Mouse (Mus musculus): ENCODE results near the gene Fat3.
A peak's percentile ranks its signal among the peaks of the same experiment; 100 is the strongest.

Fat3 gene

DNA sequence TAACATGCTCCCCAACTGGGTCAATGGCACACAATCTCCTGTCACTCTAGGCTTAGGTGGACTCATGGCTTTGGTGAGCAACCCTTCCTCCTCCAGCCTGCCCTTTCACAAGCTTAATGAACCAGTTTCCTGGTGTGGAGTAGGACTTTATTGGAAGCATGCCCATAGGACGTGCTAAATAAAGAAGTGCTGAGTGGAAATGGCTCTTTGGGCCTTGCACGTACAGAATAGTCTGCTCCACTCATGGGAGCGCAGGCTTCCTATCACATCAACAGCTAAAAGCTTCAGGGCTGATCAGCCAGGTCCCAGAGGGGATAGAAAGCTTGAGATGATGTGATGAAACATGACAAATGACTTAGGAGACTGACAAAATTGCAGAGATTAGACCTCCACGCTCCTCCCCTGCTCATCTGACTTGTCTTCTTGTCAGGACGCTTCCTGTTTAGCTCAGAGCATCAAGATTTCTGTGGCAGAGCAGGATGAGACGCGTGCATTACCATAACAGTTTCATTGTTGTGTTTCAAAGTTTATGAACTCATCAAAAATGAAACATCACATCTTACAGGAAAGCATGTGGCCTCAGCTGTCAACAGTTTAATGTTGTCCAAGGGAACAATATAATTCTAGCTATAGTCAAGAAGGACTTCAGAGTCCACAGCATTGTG lies 386.1 kb downstream of the Fat3 start:
- DNase-seq: peak; percentile 2

DNA sequence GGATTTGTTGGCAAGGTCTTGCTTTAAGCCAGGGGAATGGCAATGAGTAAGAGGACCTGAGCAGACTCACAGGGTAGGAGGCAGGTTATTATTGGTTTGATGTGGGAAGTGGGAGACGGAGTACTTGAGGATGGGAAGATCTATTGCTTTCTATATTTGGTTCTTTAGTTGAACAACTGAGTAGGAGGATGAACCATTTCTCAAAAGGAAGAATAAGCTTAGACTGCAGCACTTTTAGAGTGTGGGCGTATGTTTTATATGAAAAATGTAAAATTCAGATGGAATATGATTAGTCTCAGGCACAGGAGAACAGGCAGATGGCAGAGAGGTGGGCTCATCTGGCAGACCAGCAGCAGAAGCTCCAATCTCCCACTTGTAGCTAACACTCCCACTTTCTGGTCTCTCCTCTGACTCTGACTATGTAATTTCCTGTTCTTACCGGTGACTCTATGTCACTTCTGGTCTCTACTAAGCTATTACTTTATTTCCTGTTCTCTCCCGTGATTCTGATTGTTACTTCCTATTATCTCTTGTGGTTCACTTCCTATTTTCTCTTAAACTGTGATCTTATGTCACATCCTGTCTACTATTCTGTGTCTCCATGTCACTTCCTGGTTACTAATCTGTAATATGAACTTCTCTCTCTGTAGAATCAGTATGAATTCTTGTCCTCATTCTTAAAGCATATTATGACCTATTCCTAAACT lies 387.0 kb downstream of the Fat3 start:
- no peak for DNase-seq

DNA sequence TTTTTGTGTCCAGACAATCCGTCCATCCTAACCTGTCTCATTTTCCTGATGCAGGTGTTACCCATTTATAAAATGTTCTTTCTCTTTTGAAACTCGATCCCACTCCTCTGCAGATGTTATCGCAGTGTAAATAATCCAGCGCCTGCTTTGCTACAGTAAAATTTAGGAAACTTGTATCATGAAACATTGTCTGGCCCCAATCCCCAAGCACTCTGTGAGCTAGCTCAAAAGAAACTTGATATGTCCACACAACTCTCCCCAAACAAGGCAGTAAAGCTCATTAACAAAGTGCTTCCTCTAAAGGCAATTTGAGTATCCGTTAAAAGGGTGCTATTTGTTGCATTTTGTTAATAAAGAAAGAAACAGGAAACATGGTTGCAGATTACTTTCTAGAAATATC lies 393.2 kb downstream of the Fat3 start:
- DNase-seq: no peak

DNA sequence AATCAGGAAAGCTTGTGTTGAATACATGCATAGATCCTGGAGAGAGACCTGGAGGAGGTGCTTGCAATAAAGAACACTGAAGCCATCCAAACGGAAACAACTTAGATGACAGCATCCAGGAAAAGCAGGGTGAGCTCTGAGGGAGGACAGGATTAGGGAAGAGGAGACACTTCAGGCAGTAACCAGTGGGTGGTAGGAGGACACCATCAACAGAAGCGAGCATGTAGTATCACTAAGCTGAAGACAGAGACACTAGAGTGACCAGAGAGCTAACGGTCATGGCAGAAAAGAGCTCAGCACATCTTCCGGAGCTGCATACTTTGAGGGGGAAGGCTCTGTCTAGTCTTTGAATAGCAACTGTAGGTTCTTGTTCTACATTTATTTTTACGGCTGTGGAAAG lies 393.7 kb downstream of the Fat3 start:
- DNase-seq: no peak

DNA sequence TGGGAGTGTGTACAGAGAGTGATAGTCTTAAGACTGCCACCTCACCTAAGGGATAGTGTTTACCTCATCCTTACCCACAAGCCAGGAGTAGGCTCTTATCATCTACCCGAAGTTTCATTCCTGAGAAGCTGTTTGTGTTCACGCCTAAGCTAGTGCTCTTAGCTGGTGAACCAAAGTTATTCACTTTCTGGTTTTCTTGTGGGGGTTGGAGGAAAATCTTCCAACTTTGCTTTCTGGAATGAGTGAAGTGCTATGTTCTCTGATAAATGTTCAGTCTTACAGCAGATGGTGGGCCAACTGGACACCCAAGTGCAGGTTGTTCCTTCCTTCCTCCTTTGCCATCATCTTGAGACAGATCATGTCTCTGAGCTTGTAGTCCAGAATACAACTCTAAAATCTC lies 402.5 kb downstream of the Fat3 start:
- no peak for DNase-seq

DNA sequence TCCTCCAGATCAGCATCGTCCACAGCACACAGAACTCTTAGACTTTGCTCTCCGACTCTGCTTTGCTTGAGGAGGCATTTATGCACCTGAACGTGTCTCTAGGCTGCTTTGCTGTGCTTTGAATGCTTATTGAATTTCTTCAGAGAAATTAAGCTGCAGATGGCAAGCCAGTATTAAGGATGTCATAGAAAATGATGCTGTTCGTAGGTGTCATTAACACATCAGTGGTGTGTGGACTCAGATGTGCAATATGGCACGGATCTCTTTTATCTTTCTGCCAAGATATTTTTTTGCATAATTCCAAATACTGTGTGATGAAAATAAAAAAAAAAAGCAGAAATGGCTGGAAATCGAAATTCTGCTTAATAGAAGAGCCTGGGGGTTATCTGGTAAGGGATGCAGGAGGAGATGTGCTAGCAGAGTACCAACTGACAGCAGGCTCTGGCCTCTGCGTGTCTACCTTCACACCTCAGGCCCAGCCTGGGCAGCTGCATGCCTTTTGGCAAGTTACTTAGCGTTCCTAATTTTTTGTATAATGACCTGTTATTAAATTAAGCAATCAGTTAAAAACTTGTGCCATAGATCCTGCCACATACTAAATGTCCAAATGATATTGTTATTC lies 407.9 kb downstream of the Fat3 start:
- DNase-seq: no peak

GRCm38 (mm10) chr9:16092051-16092967 lies 408.8 kb downstream of the Fat3 start:
- no peak for DNase-seq

- DNase-seq: no peak
Measured at GRCm38 (mm10) chr9:16079292-16079691, 421.8 kb downstream of the Fat3 start.

DNA sequence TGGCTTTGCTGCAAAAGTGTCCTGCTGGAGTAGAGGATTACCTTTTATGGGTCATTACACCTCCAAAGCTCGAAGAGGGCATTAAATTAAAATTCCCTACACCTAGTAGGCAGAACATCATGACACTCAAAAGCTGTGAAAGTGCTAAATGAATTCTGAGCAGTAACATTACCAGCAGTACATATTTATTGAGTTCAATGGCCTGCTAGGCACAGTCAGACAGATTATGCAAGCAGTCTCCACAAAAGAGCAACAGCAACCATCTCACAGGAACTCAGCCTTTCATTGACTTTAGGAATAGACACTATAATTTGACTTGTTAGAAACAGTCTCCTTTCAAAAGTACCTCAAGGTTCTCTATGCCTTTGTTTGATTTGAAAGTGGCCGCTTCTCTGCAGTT lies 426.4 kb downstream of the Fat3 start:
- DNase-seq: no peak

- DNase-seq: no peak
Measured at GRCm38 (mm10) chr9:16074116-16074515, 427.0 kb downstream of the Fat3 start.

DNA sequence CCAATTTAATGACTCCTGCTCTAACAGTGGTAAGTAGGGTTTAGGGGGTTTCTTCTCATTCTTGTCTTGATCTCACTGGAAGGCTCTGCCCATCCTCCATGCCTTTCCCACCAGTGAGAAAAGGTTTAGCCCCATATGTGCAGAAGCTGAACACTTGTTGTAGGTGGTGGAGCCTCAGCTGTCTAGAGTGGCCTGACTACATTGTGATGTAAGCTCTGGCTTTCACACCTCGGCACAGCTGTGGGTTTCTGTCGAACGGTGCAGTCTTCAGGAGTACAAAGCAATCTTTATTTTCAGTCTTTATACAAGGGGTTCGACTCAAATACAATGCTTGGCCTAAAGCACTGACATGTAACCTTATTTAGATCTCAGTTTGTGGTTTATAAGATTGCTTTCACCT lies 437.6 kb downstream of the Fat3 start:
- no peak for DNase-seq

GRCm38 (mm10) chr9:16062472-16062871 lies 438.6 kb downstream of the Fat3 start:
- no peak for DNase-seq

GRCm38 (mm10) chr9:16046686-16047085 lies 454.4 kb downstream of the Fat3 start:
- DNase-seq: no peak

DNA sequence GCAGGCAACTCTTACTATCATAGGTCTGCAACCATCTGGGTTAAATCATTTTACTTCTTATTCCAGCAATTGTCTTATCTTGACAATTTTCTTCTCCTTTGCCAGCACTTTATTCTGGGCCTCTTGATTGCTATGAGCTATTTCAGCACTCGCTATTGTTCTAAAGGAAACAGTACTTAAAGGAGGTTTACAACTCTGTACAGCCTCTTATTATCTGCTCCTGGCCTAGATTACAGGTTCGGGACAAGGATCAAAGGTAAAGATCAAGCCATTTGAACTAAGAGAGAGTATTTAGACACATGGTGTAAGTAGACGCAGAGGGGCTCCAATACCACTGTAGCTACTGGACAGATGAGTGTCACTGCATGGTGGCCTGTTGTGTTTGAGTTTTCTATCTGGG lies 463.7 kb downstream of the Fat3 start:
- no peak for DNase-seq

DNA sequence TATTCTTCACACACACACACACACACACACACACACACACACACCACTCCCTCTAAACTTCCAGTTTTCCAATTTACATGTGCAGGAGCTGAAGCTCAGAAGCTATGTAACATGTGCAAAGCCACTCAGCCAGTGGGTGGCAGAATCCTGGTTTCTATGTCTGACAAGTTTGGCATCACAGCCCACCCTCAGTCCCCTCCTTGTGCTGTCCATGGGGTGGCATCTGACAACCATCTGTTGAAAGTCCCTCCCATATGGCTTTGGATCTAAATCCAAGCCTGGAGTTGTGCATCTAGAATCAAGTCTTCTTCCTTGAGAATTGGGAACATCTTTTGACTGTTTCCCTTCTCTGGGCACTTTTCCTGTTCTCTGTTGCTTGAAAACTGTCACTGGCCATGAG lies 464.7 kb downstream of the Fat3 start:
- no peak for DNase-seq

GRCm38 (mm10) chr9:16029715-16030285 lies 471.3 kb downstream of the Fat3 start:
- DNase-seq: no peak

- DNase-seq: no peak
Measured at GRCm38 (mm10) chr9:16029066-16029465, 472.0 kb downstream of the Fat3 start.

DNA sequence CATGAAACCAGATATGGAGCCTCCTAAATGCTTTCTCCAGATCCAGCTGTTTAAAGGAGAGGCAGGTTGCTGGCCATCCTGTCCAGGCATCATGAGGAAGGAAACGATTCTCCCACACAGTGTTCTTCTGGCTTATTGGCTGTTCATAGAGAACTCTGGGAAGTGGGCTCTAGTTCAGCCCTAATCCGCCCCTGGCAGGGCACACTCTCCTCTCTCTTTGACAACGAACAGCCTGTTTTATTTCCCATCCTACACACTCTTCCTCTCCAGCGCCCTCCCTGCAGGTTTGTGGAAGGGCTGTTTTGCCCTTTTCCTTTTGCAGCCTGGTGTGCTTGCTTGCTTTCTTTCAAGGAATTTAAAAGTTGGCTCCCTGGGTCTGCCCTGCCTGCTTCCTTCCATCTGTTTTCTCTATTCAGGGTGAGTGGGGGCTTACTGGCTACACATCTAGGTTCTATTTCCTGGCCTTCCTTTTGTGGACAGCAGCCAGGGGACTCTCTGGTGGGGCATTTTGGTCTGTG lies 472.6 kb downstream of the Fat3 start:
- no peak for DNase-seq

- no peak for DNase-seq
Measured at GRCm38 (mm10) chr9:16026054-16026453, 475.0 kb downstream of the Fat3 start.

- no peak for DNase-seq
Measured at GRCm38 (mm10) chr9:16024706-16025105, 476.4 kb downstream of the Fat3 start.

DNA sequence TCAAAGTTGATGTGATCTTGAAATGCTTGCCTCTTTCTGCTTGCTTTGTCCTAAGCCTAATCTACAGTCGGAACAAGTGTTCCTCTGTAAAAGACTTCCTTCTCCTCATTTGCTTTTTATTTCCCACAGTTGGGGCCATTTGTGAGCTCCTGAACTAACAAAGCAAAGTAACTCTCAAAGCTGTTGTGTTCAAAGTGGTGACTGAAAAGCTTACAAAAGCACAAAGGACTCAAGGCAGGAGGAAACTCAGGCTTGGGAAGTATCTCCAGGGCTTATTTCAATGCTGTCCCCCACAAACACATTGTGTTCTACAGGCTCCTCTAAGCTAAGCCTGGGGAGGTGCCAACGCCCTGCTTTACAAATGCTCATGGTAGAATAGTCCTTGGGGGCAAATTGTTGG lies 487.0 kb downstream of the Fat3 start:
- DNase-seq: no peak

- no peak for DNase-seq
Measured at GRCm38 (mm10) chr9:16011382-16011781, 489.7 kb downstream of the Fat3 start.

DNA sequence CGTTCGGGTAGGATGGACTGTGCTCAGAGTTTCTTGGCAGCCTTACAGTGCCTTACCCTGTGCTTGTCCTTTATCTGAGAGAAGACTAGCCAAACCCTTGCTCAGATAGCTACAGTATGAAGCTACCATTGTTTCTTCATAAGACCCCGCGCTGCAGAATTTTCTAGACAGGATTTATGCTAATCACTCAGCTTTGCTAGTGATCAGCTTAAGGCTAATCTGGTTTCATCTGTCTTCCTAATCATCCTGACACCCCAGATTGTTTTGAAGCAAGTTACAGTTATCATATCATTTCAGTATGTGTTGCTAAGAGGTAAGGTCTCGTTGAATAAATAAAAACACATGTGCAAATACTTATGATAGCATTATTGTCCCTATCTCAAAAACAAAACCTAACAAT lies 493.6 kb downstream of the Fat3 start:
- no peak for DNase-seq
